Mouse (Mus musculus): ENCODE measurements around the gene Dtnbp1. TPM values are rescaled to one million over a fixed set of nuclear protein-coding genes. Genes with fewer than 3 reads are reported as not detected.

Gene Dtnbp1
- polyA plus RNA-seq, 1 experiment from 2014 or later: 30.2 TPM

- DNase-seq: peak; percentile 60
- peak overlapping the region; percentile 88 for H3K9ac ChIP-seq
- H3K36me3 ChIP-seq: peaks cover 6% of the 10 kb centered on the region
- H3K4me3 ChIP-seq (replicated peaks): peak overlapping the region; percentile 88
- H3K4me2 ChIP-seq: peak overlapping the region; percentile 99
- ATAC-seq (ENCODE audit: low read depth): peak; percentile 89
- H3K4me1 ChIP-seq (replicated peaks): peaks cover 34% of the 10 kb centered on the region
- no peaks in the 10 kb centered on the region for H3K9me3 ChIP-seq (replicated peaks)
- H3K27me3 ChIP-seq: no peaks in the 10 kb centered on the region
- H3K27ac ChIP-seq: peak overlapping the region; percentile 47
- under 1% methylated on average over 48 of the region's 52 CpGs for WGBS (ENCODE audit: insufficient replicate concordance)
These were observed 578 bp downstream of the Dtnbp1 start for GRCm38 (mm10) chr13:45001228-45001910.

GRCm38 (mm10) chr13:45000836-45001227 lies 1.1 kb downstream of the Dtnbp1 start:
- H3K4me2 ChIP-seq: peak overlapping the region; percentile 99
- H3K4me1 ChIP-seq (replicated peaks): peaks cover 34% of the 10 kb centered on the region
- DNase-seq (peak; percentile 34), ATAC-seq (ENCODE audit: low read depth) (no peak)
- H3K27me3 ChIP-seq: no peaks in the 10 kb centered on the region
- WGBS (ENCODE audit: insufficient replicate concordance): 22% methylated on average over 7 of the region's 7 CpGs
- H3K9ac ChIP-seq: peak overlapping the region; percentile 88
- peaks cover 6% of the 10 kb centered on the region for H3K36me3 ChIP-seq
- H3K9me3 ChIP-seq (replicated peaks): no peaks in the 10 kb centered on the region
- peak overlapping the region; percentile 88 for H3K4me3 ChIP-seq (replicated peaks)
- peak overlapping the region; percentile 47 for H3K27ac ChIP-seq

DNA sequence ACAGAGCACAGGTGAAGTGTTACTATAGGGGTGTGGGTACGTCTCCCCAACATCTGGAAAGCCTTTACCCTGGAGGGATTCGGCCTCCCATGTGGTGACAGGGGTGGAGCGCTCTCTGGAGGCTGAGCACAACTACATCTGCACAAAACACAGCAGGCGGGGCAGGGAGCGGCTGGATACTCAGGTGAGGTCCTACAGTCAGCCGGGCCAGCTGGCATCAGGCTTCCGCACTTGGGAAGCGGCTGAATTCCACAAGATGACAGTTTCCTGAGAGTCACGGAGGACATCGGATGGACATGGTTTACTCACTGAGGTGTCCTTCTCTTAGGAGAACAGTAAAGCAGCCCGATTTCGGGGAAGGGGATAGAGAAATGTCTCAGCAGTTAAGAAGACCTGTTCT lies 2.7 kb downstream of the Dtnbp1 start:
- H3K4me1 ChIP-seq (replicated peaks): peaks cover 34% of the 10 kb centered on the region
- H3K9me3 ChIP-seq (replicated peaks): no peaks in the 10 kb centered on the region
- no peak overlapping the region for H3K9ac ChIP-seq
- H3K27ac ChIP-seq: no peak overlapping the region
- peaks cover 6% of the 10 kb centered on the region for H3K36me3 ChIP-seq
- no peak overlapping the region for H3K4me2 ChIP-seq
- WGBS (ENCODE audit: insufficient replicate concordance): 82% methylated on average over 12 of the region's 12 CpGs
- ATAC-seq (ENCODE audit: low read depth) (no peak), DNase-seq (no peak)
- no peaks in the 10 kb centered on the region for H3K27me3 ChIP-seq
- no peak overlapping the region for H3K4me3 ChIP-seq (replicated peaks)

- ATAC-seq (ENCODE audit: low read depth) (no peak), DNase-seq (no peak)
- WGBS (ENCODE audit: insufficient replicate concordance): 53% methylated on average over 5 of the region's 5 CpGs
- Histone ChIP-seq H3K4me1 (replicated peaks) (peaks cover 22% of the 10 kb centered on the region), H3K4me3 (replicated peaks) (no peak overlapping the region), H3K4me2 (no peak overlapping the region), H3K36me3 (peaks cover 19% of the 10 kb centered on the region), H3K27ac (no peak overlapping the region), H3K9me3 (replicated peaks) (no peaks in the 10 kb centered on the region), H3K27me3 (no peaks in the 10 kb centered on the region), H3K9ac (no peak overlapping the region)
These were observed 5.6 kb downstream of the Dtnbp1 start for GRCm38 (mm10) chr13:44996339-44996738.

GRCm38 (mm10) chr13:44992550-44993205 lies 9.3 kb downstream of the Dtnbp1 start:
- ATAC-seq (ENCODE audit: low read depth) (no peak), DNase-seq (no peak)
- no peak overlapping the region for H3K9ac ChIP-seq

GRCm38 (mm10) chr13:44991936-44992335 lies 10.0 kb downstream of the Dtnbp1 start:
- Histone ChIP-seq H3K4me2 (no peak overlapping the region), H3K9ac (no peak overlapping the region), H3K9me3 (replicated peaks) (no peaks in the 10 kb centered on the region), H3K27me3 (no peaks in the 10 kb centered on the region), H3K4me1 (replicated peaks) (0 out of 2 replicates have a peak, but pooled peaks cover 3% of the 10 kb centered on the region), H3K36me3 (peaks cover 22% of the 10 kb centered on the region), H3K4me3 (replicated peaks) (no peak overlapping the region), H3K27ac (no peak overlapping the region)
- DNase-seq: no peak
- WGBS (ENCODE audit: insufficient replicate concordance): 82% methylated on average over 4 of the region's 4 CpGs
- no peak for ATAC-seq (ENCODE audit: low read depth)

More at GRCm38 (mm10) chr13:44992550-44993205, 9.3 kb downstream of the Dtnbp1 start:
- Histone ChIP-seq H3K27me3 (no peaks in the 10 kb centered on the region), H3K27ac (no peak overlapping the region), H3K36me3 (peaks cover 20% of the 10 kb centered on the region), H3K9me3 (replicated peaks) (no peaks in the 10 kb centered on the region), H3K4me3 (replicated peaks) (no peak overlapping the region), H3K4me1 (replicated peaks) (no peaks in the 10 kb centered on the region), H3K4me2 (no peak overlapping the region)
- 80% methylated on average over 10 of the region's 10 CpGs for WGBS (ENCODE audit: insufficient replicate concordance)

DNA sequence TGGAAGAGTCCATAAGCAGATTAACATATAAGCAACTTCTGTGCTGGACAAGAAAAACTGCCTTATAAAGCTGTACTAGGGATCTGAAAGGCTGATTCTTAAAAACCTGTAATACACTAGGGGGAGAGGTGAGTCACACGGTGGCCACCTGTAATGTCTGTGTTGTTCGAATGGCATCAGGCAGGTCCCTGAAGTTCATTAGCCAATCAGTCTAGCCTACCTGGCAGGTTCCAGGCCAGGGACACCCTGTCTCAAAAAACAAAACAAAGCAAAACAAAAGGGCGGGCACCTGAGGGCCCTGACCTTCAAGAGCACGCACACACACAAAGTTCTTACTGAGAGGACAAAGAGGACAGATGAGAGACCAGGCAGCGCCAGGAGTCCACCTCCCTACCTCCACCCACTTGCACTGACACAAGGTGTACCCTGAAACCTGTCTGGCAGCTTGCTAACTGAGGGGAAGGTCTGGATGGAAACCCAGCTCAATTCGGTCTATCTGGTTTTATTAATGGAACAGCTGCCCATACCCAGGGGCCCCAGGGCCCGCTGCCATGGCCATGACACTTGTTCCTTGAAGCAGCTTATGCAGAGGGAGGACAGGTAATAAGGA lies 11.8 kb downstream of the Dtnbp1 start:
- no peak overlapping the region for H3K27ac ChIP-seq
- WGBS (ENCODE audit: insufficient replicate concordance): 79% methylated on average over 7 of the region's 7 CpGs

GRCm38 (mm10) chr13:44986352-44986751 lies 15.6 kb downstream of the Dtnbp1 start:
- peaks cover 14% of the 10 kb centered on the region; the same call in 1 of the 2 replicates for H3K4me1 ChIP-seq (replicated peaks)
- H3K36me3 ChIP-seq: peaks cover 14% of the 10 kb centered on the region
- no peak overlapping the region for H3K4me3 ChIP-seq (replicated peaks)
- DNase-seq: no peak
- no peak overlapping the region for H3K4me2 ChIP-seq
- WGBS (ENCODE audit: insufficient replicate concordance): 39% methylated on average over 2 of the region's 2 CpGs
- ATAC-seq (ENCODE audit: low read depth): no peak
- no peaks in the 10 kb centered on the region for H3K9me3 ChIP-seq (replicated peaks)
- H3K27me3 ChIP-seq: no peaks in the 10 kb centered on the region
- H3K9ac ChIP-seq: no peak overlapping the region
- H3K27ac ChIP-seq: no peak overlapping the region

More for the DNA sequence above, 11.8 kb downstream of the Dtnbp1 start:
- H3K27me3 ChIP-seq: no peaks in the 10 kb centered on the region
- H3K4me2 ChIP-seq: no peak overlapping the region
- H3K36me3 ChIP-seq: peaks cover 22% of the 10 kb centered on the region
- no peak for DNase-seq
- peaks cover 10% of the 10 kb centered on the region; the same call in 1 of the 2 replicates for H3K4me1 ChIP-seq (replicated peaks)
- no peak overlapping the region for H3K4me3 ChIP-seq (replicated peaks)
- ATAC-seq (ENCODE audit: low read depth): no peak
- no peaks in the 10 kb centered on the region for H3K9me3 ChIP-seq (replicated peaks)
- H3K9ac ChIP-seq: no peak overlapping the region

- H3K4me1 ChIP-seq (replicated peaks): peaks cover 18% of the 10 kb centered on the region; the same call in 1 of the 2 replicates
- H3K4me2 ChIP-seq: no peak overlapping the region
- peaks cover 14% of the 10 kb centered on the region; the same call in 1 of the 2 replicates for H3K36me3 ChIP-seq
- no peaks in the 10 kb centered on the region for H3K9me3 ChIP-seq (replicated peaks)
- no peak overlapping the region for H3K4me3 ChIP-seq (replicated peaks)
- ATAC-seq (ENCODE audit: low read depth): no peak
- H3K9ac ChIP-seq: no peak overlapping the region
- no peak for DNase-seq
- H3K27ac ChIP-seq: no peak overlapping the region; the same call in 1 of the 2 replicates
- WGBS (ENCODE audit: insufficient replicate concordance): 11% methylated on average over 2 of the region's 2 CpGs
- no peaks in the 10 kb centered on the region for H3K27me3 ChIP-seq
These were observed 16.6 kb downstream of the Dtnbp1 start for GRCm38 (mm10) chr13:44985321-44985720.

- no peak for DNase-seq
- no peaks in the 10 kb centered on the region for H3K27me3 ChIP-seq
- peaks cover 14% of the 10 kb centered on the region; the same call in 1 of the 2 replicates for H3K36me3 ChIP-seq
- no peak for ATAC-seq (ENCODE audit: low read depth)
- no peak overlapping the region for H3K9ac ChIP-seq
- 67% methylated on average over 5 of the region's 5 CpGs for WGBS (ENCODE audit: insufficient replicate concordance)
- H3K4me1 ChIP-seq (replicated peaks): peaks cover 18% of the 10 kb centered on the region; the same call in 1 of the 2 replicates
- H3K4me3 ChIP-seq (replicated peaks): no peak overlapping the region
- H3K27ac ChIP-seq: no peak overlapping the region
- H3K4me2 ChIP-seq: no peak overlapping the region
- no peaks in the 10 kb centered on the region for H3K9me3 ChIP-seq (replicated peaks)
These were observed 18.1 kb downstream of the Dtnbp1 start for GRCm38 (mm10) chr13:44983635-44984401.

- no peaks in the 10 kb centered on the region for H3K27me3 ChIP-seq
- H3K4me1 ChIP-seq (replicated peaks): peaks cover 18% of the 10 kb centered on the region; the same call in 1 of the 2 replicates
- ATAC-seq (ENCODE audit: low read depth) (no peak), DNase-seq (no peak)
- H3K9ac ChIP-seq: no peak overlapping the region
- H3K27ac ChIP-seq: no peak overlapping the region
- no peak overlapping the region for H3K4me2 ChIP-seq
- 38% methylated on average over 7 of the region's 7 CpGs for WGBS (ENCODE audit: insufficient replicate concordance)
- H3K9me3 ChIP-seq (replicated peaks): no peaks in the 10 kb centered on the region
- H3K36me3 ChIP-seq: peaks cover 12% of the 10 kb centered on the region; the same call in 1 of the 2 replicates
- H3K4me3 ChIP-seq (replicated peaks): no peak overlapping the region
These were observed 19.1 kb downstream of the Dtnbp1 start for GRCm38 (mm10) chr13:44982799-44983198.
